Mouse (Mus musculus) E14TG2a.4 (cell line): ENCODE measurements around the gene Efnb3.

ENCODE experiments used
- CTCF ChIP-seq: conservative IDR thresholded peaks from 2 replicates; pipeline ENCODE4 v1.5.1; 2014; ENCODE audit warnings: low read length
- NANOG ChIP-seq: IDR thresholded peaks from 2 replicates; pipeline ENCODE4 v1.6.1; 2014; ENCODE audit warnings: borderline replicate concordance, low read length, mixed read lengths

DNA sequence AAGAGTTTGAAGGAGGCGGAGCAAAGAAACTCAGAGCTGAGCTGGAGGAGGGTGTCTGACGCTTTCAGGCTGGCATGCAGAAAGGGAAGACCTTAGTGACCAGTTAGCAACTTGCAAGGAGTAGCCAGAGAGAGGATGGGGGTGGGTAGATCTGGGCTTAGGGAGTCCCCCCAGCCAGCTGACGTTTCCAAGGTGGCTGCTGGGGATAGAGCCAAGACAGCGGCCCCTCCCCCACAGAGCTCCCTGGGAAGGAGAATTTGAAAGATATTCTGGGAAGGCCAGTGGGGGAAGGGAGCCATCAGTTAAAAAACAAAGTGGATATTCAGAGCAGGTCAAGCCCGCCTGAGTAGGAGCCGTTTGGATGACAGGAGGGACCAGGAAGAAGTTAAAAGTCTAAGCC is 40.1 kb upstream of the Efnb3 start:
- TF ChIP-seq CTCF (no peak), NANOG (no peak)
